Mouse (Mus musculus) bone marrow, adult 2 months (tissue): Measurements from ENCODE around the gene Reck.

ENCODE experiments used
- CTCF ChIP-seq: fragments of 200-500 bp; IDR thresholded peaks from 2 replicates; pipeline ENCODE4 v1.5.1; 2011; ENCODE audit warnings: low read length, control low read depth; ENCODE audit not compliant: control insufficient read depth, insufficient read depth
- POLR2A ChIP-seq: fragments of 200-500 bp; IDR thresholded peaks from 2 replicates; pipeline ENCODE4 v1.6.1; 2011; ENCODE audit warnings: low read depth, mild to moderate bottlenecking, control low read depth, low read length, borderline replicate concordance; ENCODE audit not compliant: control insufficient read depth

- TF ChIP-seq POLR2A (no peak), CTCF (no peak)
Measured at GRCm38 (mm10) chr4:43874501-43874900, 829 bp upstream of the Reck start.
